29 mouse cellular contexts compared by ENCODE assay signal in genomic region chr13:103512476-103512875, GRCm38 (mm10).
DNase-seq lines count a peak whose midpoint lies in the region; ATAC-seq and TF ChIP-seq lines count a peak whose summit lies in the region.
"Had no signal": no experiment of that assay in that cellular context is flagged by ENCODE, and none has a peak within 500 bp of the region (broad histone marks: within the 10 kb centered on the region; RNA-seq: fewer than 3 reads in every experiment).

No protein-coding gene starts in this region.

- TF ChIP-seq POLR2A in brain, embryonic 14.5 days (IDR thresholded peaks at IDR 0.05; ENCODE audit: borderline replicate concordance, extremely low read depth, insufficient read depth, insufficient read length, poor library complexity, severe bottlenecking): no peak

- H3K27me3 ChIP-seq in forebrain, postnatal 0 days (ENCODE audit: insufficient read depth, low read length): no peaks in the 10 kb centered on the region; the same call in 1 of the 2 replicates
- no peaks in the 10 kb centered on the region for H3K27me3 ChIP-seq in forebrain, embryonic 13.5 days
- no peaks in the 10 kb centered on the region for H3K27me3 ChIP-seq in hindbrain, embryonic 16.5 days (replicated peaks; ENCODE audit: control insufficient read depth, insufficient read depth, low read length)
- H3K27me3 ChIP-seq: CH12.LX; forebrain, embryonic 12.5 days; liver, embryonic 15.5 days; lung, embryonic 15.5 days; neural tube, embryonic 13.5 days had no signal

- no peak overlapping the region for H3K4me3 ChIP-seq in forebrain, postnatal 0 days (ENCODE audit: low read depth, low read length)
- H3K4me3 ChIP-seq in forebrain, embryonic 13.5 days: no peak overlapping the region
- H3K4me3 ChIP-seq in hindbrain, embryonic 16.5 days (ENCODE audit: low read length): no peak overlapping the region
- H3K4me3 ChIP-seq: forebrain, embryonic 12.5 days; heart, embryonic 10.5 days; liver, embryonic 15.5 days; lung, embryonic 15.5 days; myocyte; neural tube, embryonic 13.5 days had no signal

- no peaks in the 10 kb centered on the region for H3K36me3 ChIP-seq in forebrain, postnatal 0 days (ENCODE audit: insufficient read depth)
- no peaks in the 10 kb centered on the region for H3K36me3 ChIP-seq in forebrain, embryonic 13.5 days (ENCODE audit: poor library complexity, severe bottlenecking)
- no peaks in the 10 kb centered on the region for H3K36me3 ChIP-seq in hindbrain, embryonic 16.5 days (ENCODE audit: control insufficient read depth, insufficient read depth, low read length)
- H3K36me3 ChIP-seq: forebrain, embryonic 12.5 days; G1E; heart, embryonic 10.5 days; liver, embryonic 15.5 days; lung, embryonic 15.5 days; neural tube, embryonic 13.5 days had no signal

- H3K9ac ChIP-seq in forebrain, postnatal 0 days: no peak overlapping the region
- no peak overlapping the region for H3K9ac ChIP-seq in forebrain, embryonic 13.5 days
- no peak overlapping the region for H3K9ac ChIP-seq in hindbrain, embryonic 16.5 days (ENCODE audit: low read depth, low read length)
- H3K9ac ChIP-seq: forebrain, embryonic 12.5 days; hindbrain, embryonic 14.5 days; liver, embryonic 15.5 days; lung, embryonic 15.5 days; neural tube, embryonic 13.5 days had no signal

- no peak for TF ChIP-seq CTCF in forebrain, postnatal 0 days (IDR thresholded peaks at IDR 0.05; ENCODE audit: low read depth)
- TF ChIP-seq CTCF in brain, embryonic 14.5 days (IDR thresholded peaks at IDR 0.05; ENCODE audit: borderline replicate concordance, extremely low read depth, insufficient read depth, insufficient read length): no peak

- no peaks in the 10 kb centered on the region for H3K9me3 ChIP-seq in forebrain, postnatal 0 days (ENCODE audit: low read length)
- H3K9me3 ChIP-seq in forebrain, embryonic 13.5 days (replicated peaks): no peaks in the 10 kb centered on the region
- H3K9me3 ChIP-seq in hindbrain, embryonic 16.5 days (ENCODE audit: control insufficient read depth, low read length): peaks cover 2% of the 10 kb centered on the region; the same call in 1 of the 2 replicates
- H3K9me3 ChIP-seq: forebrain, embryonic 12.5 days; G1E; heart, embryonic 10.5 days; liver, embryonic 15.5 days; lung, embryonic 15.5 days; neural tube, embryonic 13.5 days had no signal

- 58% methylated on average over 7 of the region's 7 CpGs for WGBS in forebrain, postnatal 0 days
- 87% methylated on average over 7 of the region's 7 CpGs for WGBS in forebrain, embryonic 13.5 days
- 88% methylated on average over 7 of the region's 7 CpGs for WGBS in hindbrain, embryonic 16.5 days

- H3K4me1 ChIP-seq in forebrain, postnatal 0 days (ENCODE audit: insufficient read depth): no peaks in the 10 kb centered on the region
- no peaks in the 10 kb centered on the region for H3K4me1 ChIP-seq in forebrain, embryonic 13.5 days
- no peaks in the 10 kb centered on the region for H3K4me1 ChIP-seq in hindbrain, embryonic 16.5 days (ENCODE audit: control insufficient read depth, insufficient read depth, low read depth, low read length)
- H3K4me1 ChIP-seq: forebrain, embryonic 12.5 days; heart, embryonic 10.5 days; liver, embryonic 15.5 days; lung, embryonic 15.5 days; neural tube, embryonic 13.5 days had no signal

- H3K27ac ChIP-seq in forebrain, postnatal 0 days (ENCODE audit: low read depth, low read length): no peak overlapping the region
- H3K27ac ChIP-seq in forebrain, embryonic 13.5 days: no peak overlapping the region
- no peak overlapping the region for H3K27ac ChIP-seq in hindbrain, embryonic 16.5 days (ENCODE audit: low read depth, low read length)
- H3K27ac ChIP-seq: forebrain, embryonic 12.5 days; heart, embryonic 10.5 days; hindbrain, embryonic 14.5 days; liver, embryonic 15.5 days; lung, embryonic 15.5 days; neural tube, embryonic 13.5 days had no signal

- ATAC-seq in forebrain, postnatal 0 days: peak; percentile 56; the same call in 1 of the 2 replicates
- ATAC-seq in forebrain, embryonic 13.5 days: no peak
- no peak for ATAC-seq in hindbrain, embryonic 16.5 days
- ATAC-seq: midbrain, embryonic 16.5 days had no signal

- H3K4me2 ChIP-seq in forebrain, postnatal 0 days (ENCODE audit: low read depth): no peak overlapping the region
- H3K4me2 ChIP-seq in forebrain, embryonic 13.5 days: no peak overlapping the region
- H3K4me2 ChIP-seq in hindbrain, embryonic 16.5 days (ENCODE audit: low read length): no peak overlapping the region
- H3K4me2 ChIP-seq: forebrain, embryonic 12.5 days; hindbrain, embryonic 14.5 days; liver, embryonic 15.5 days; lung, embryonic 15.5 days; neural tube, embryonic 13.5 days had no signal

- DNase-seq in forebrain, postnatal 0 days: peak; percentile 63
- peak; percentile 49 for DNase-seq in brain, embryonic 14.5 days (ENCODE audit: low read depth)
- DNase-seq in layer of hippocampus, adult 18-20 months (ENCODE audit: low spot score in 2 of 2): peak; percentile 31 to 58
- peak; percentile 17 to 61 for DNase-seq in layer of hippocampus, postnatal 14 days (ENCODE audit: low spot score in 2 of 2)
- no peak for DNase-seq in thymus, postnatal 14 days
- DNase-seq: adrenal gland, adult 2 months; B cell, adult 2 months; cerebellum, adult 2 months; heart, postnatal 4 days; kidney, adult 8-10 months; kidney, postnatal 14 days; liver; lung, postnatal 4 days; retina, postnatal 1 day; right cerebral cortex, postnatal 25 days; spleen, adult 18-20 months; thymus, postnatal 4 days had no signal
